Mouse (Mus musculus) midbrain, postnatal 0 days (tissue): ENCODE data around the gene Nr6a1. TPM values are rescaled to one million over a fixed set of nuclear protein-coding genes. Genes with fewer than 3 reads are reported as not detected.
A peak's percentile ranks its signal among the peaks of the same experiment; 100 is the strongest.

Source experiments
- ATAC-seq: fragments of 200-750 bp; cut with Nextera tagmentation; 2 replicates; pipeline ENCODE4 v1.8.0; 2017; ENCODE audit warnings: moderate number of reproducible peaks, mild to moderate bottlenecking, moderate TSS enrichment, moderate library complexity; ENCODE audit not compliant: low FRiP score
- DNase-seq: peaks from one replicate; pipeline ENCODE4 v3.0.0-alpha.2; 2015; ENCODE audit warnings: low spot score
- H3K27ac ChIP-seq: fragments of 300-500 bp; sonication (generic); 2 replicates; pipeline ENCODE4 v1.5.1; 2014; ENCODE audit warnings: low read depth, mild to moderate bottlenecking, low read length, mixed read lengths
- H3K27me3 ChIP-seq: fragments of 300-500 bp; sonication (generic); 2 replicates; pipeline ENCODE4 v1.6.1; 2014; ENCODE audit warnings: low read length, control low read depth, mixed read lengths; ENCODE audit not compliant: insufficient read depth
- H3K36me3 ChIP-seq: fragments of 300-500 bp; sonication (generic); 2 replicates; pipeline ENCODE4 v1.6.1; 2014; ENCODE audit warnings: low read length, control low read depth, mixed read lengths; ENCODE audit not compliant: insufficient read depth
- H3K4me1 ChIP-seq: fragments of 300-500 bp; sonication (generic); 2 replicates; pipeline ENCODE4 v1.6.1; 2014; ENCODE audit warnings: mild to moderate bottlenecking, control low read depth, antibody characterized with exemption, low read length, mixed read lengths; ENCODE audit not compliant: insufficient read depth
- H3K4me2 ChIP-seq: fragments of 300-500 bp; sonication (generic); 2 replicates; pipeline ENCODE4 v1.6.1; 2014; ENCODE audit warnings: low read depth, mild to moderate bottlenecking, low read length, mixed read lengths; ENCODE audit not compliant: poor library complexity, severe bottlenecking
- H3K4me3 ChIP-seq: fragments of 300-500 bp; sonication (generic); 2 replicates; pipeline ENCODE4 v1.5.1; 2014; ENCODE audit warnings: low read depth, mild to moderate bottlenecking, low read length, moderate library complexity
- H3K9ac ChIP-seq: fragments of 300-500 bp; sonication (generic); replicated peaks from 2 replicates; pipeline ENCODE4 v1.6.1; 2014; ENCODE audit warnings: mild to moderate bottlenecking, low read length, moderate library complexity, mixed read lengths; ENCODE audit not compliant: poor library complexity, severe bottlenecking
- H3K9me3 ChIP-seq: fragments of 300-500 bp; sonication (generic); 2 replicates; pipeline ENCODE4 v1.6.1; 2016; ENCODE audit warnings: low read length, control low read depth
- CTCF ChIP-seq: IDR thresholded peaks from 2 replicates; pipeline ENCODE4 v1.5.1; 2016; ENCODE audit warnings: antibody characterized with exemption, mild to moderate bottlenecking
- WGBS: fragments of 180-500 bp; shearing (Covaris S2); extraction: QIAGEN DNeasy Blood & Tissue Kit; methylation state at CpG from one replicate; pipeline ENCODE4 v1.1.7; 2014; 5-methylcytosine and 5-hydroxymethylcytosine counted together
- polyA plus RNA-seq: library from polyadenylated mRNA; unstranded; fragments of >200 nt; fragmentation: Nextera tagmentation; extraction: Ambion mirVana; gene quantifications from 2 replicates; pipeline ENCODE4 v1.2.1, GENCODE M21; 2015
- total RNA-seq: library from RNA; depleted of rRNA; stranded (reverse); fragments of >200 nt; gene quantifications from 2 replicates; pipeline ENCODE4 v1.2.3, GENCODE M21; 2014

Gene Nr6a1
- total and polyA plus RNA-seq, 2 experiments from 2014 or later = 0.93 to 4.9 TPM

DNA sequence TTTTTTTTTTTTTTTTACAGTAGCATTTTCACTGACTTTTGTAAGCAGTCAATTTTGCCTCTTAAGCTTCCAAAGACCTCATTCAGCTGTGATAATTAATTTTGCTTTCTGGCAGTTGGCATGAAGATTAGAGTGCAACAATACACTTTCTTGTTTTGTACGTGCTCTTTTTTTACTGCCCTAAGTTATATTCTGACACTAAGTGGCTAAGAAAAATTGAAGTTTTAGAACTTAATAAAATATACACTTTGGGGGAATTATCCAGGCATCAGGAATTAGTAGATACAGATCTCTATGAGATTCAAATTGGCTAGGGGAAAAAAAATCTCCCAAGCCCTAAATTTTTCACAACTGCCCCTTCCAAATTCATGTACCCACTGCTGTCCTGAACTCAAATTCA is 144.8 kb downstream of the Nr6a1 start:
- Histone ChIP-seq H3K4me1 (no peaks in the 10 kb centered on the region), H3K27ac (no peak overlapping the region), H3K4me3 (no peak overlapping the region), H3K9me3 (no peaks in the 10 kb centered on the region), H3K4me2 (no peak overlapping the region), H3K9ac (no peak overlapping the region), H3K36me3 (no peaks in the 10 kb centered on the region), H3K27me3 (no peaks in the 10 kb centered on the region)
- TF ChIP-seq CTCF = no peak
- WGBS = 19% methylated on average over 1 of the region's 1 CpGs
- no peak for ATAC-seq
- no peak for DNase-seq

DNA sequence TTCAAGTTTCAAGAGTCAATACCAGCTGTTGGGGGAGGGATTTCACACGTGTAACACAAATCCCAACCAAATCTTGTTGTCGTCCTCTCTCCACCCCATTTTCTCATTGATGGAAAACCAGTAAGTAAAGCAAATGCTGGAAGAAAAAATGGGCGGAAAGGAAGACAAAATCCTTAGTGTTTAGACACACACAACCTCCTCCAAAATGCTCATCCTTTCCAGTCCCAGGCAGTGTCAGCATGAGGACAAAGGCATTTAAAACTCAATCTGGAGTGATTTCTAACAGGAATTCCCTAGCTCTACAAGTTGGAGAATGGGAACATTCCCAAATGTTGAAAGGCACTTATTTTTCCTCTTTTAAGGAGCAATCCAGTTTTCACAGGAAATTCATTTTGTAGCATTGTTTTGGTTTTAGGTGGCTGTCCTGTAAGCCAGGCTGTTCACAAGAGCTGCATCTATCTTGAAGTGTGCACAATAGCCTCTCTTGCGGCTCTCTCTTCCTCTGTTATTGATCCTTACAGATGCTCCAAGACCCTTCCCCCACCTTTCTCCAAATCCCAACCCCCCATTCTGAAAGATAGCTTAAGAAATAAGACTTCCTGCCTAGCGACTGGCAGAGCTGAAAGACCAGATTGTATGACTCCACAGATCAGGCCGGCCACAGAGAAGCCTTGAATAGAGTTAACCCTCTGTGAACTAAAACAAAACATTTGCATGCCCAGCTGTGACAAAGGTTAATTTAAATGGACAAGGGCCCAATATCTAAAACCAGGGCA is 145.4 kb downstream of the Nr6a1 start:
- Histone ChIP-seq H3K27me3 (no peaks in the 10 kb centered on the region), H3K27ac (no peak overlapping the region), H3K4me1 (no peaks in the 10 kb centered on the region), H3K36me3 (no peaks in the 10 kb centered on the region), H3K9ac (no peak overlapping the region), H3K4me3 (no peak overlapping the region), H3K4me2 (no peak overlapping the region), H3K9me3 (no peaks in the 10 kb centered on the region)
- 8% methylated on average over 6 of the region's 6 CpGs for WGBS
- TF ChIP-seq CTCF = no peak
- DNase-seq = peak; percentile 51
- no peak for ATAC-seq

DNA sequence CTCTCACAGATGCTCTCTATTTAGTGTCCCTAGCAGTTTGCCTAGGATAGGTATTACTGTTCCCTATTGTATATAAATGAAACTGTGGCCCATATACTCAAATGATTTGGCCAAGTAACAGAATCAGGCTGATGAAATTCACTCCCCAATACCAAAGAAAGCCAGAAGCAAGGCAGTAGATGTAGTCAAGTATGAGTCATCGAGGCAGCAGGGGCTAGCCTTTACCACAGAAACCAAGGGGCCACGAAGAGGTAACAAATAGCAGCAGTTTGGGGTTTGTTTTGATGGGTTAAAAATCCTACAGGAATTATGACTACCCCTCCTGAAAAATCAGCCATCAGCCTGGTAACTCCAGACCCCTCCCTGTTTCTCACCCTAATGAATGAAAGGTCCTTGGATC is 147.5 kb downstream of the Nr6a1 start:
- ATAC-seq (no peak), DNase-seq (no peak)
- no peak for TF ChIP-seq CTCF
- H3K9ac ChIP-seq = no peak overlapping the region
- no peak overlapping the region for H3K4me3 ChIP-seq
- WGBS = 93% methylated on average over 2 of the region's 2 CpGs
- H3K9me3 ChIP-seq = no peaks in the 10 kb centered on the region
- H3K27me3 ChIP-seq = no peaks in the 10 kb centered on the region
- H3K27ac ChIP-seq = no peak overlapping the region
- no peaks in the 10 kb centered on the region for H3K4me1 ChIP-seq
- H3K4me2 ChIP-seq = no peak overlapping the region
- H3K36me3 ChIP-seq = no peaks in the 10 kb centered on the region

DNA sequence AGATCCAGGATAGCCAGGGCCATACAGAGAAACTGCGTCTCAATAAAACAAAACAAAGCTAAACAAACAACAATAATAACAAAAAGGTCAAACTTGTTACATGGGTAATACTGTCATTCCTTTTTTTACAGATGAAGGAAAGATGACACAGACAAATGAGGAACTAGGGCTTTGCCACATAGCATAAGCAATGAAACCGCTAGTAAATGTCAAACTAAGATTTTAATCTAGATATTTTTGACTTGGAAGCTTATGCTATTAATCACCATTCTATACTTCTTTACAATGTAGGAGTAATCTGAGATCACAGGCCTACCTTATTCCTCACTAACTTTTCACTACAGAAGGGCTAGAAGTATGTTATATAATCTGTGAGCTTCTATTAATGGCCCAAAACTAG is 150.2 kb downstream of the Nr6a1 start:
- WGBS = 95% methylated on average over 2 of the region's 2 CpGs

DNA sequence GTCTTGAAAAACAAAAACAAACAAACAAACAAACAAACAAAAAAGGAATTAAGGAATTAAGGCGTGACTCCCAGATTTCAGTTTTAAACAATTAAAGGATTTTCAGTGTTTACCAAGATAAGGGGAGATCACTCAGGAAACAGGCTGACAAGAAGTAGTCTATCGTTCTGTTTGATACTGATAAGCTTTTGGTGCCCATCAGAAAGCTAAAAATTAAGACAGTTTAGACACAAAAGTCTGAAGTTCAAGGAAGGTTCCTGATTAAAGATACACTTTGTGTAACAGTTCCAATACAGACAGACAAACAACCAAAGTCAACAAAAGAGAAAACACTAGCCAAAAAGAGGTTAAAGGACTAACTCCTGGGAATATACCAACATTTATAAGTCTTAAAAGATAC is 152.6 kb downstream of the Nr6a1 start:
- ATAC-seq (no peak), DNase-seq (no peak)
- no peak overlapping the region for H3K27ac ChIP-seq
- H3K36me3 ChIP-seq = no peaks in the 10 kb centered on the region
- no peak overlapping the region for H3K4me3 ChIP-seq
- no peak for TF ChIP-seq CTCF
- H3K4me2 ChIP-seq = no peak overlapping the region
- no peaks in the 10 kb centered on the region for H3K27me3 ChIP-seq
- 94% methylated on average over 2 of the region's 2 CpGs for WGBS
- H3K9me3 ChIP-seq = no peaks in the 10 kb centered on the region
- H3K9ac ChIP-seq = no peak overlapping the region
- H3K4me1 ChIP-seq = no peaks in the 10 kb centered on the region

More for the DNA sequence above, 150.2 kb downstream of the Nr6a1 start:
- no peak overlapping the region for H3K27ac ChIP-seq
- TF ChIP-seq CTCF = no peak
- ATAC-seq = no peak
- no peak overlapping the region for H3K4me3 ChIP-seq
- no peak overlapping the region for H3K9ac ChIP-seq
- no peaks in the 10 kb centered on the region for H3K4me1 ChIP-seq
- H3K4me2 ChIP-seq = no peak overlapping the region
- no peaks in the 10 kb centered on the region for H3K36me3 ChIP-seq
- no peaks in the 10 kb centered on the region for H3K27me3 ChIP-seq
- H3K9me3 ChIP-seq = no peaks in the 10 kb centered on the region
- DNase-seq = no peak

DNA sequence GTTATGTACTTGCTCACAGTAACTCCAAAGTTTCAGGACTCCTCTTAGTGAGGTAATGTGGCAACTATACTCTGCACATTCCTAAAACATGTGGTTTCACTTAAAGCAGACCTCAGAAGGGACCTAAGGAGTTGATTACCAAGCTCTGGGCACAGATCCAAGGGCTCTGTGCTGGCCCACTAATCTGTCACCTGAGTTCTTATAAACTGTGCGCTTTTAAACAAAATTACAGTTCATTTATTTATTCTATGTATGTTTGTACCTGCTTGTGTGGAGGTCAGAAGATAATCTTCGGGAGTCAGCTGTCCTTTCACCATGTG is 156.1 kb downstream of the Nr6a1 start:
- Histone ChIP-seq H3K9me3 (no peaks in the 10 kb centered on the region), H3K4me1 (no peaks in the 10 kb centered on the region), H3K4me3 (no peak overlapping the region), H3K4me2 (no peak overlapping the region), H3K9ac (no peak overlapping the region), H3K27me3 (no peaks in the 10 kb centered on the region), H3K27ac (no peak overlapping the region), H3K36me3 (no peaks in the 10 kb centered on the region)
- DNase-seq = no peak
- no peak for ATAC-seq
- 84% methylated on average over 2 of the region's 2 CpGs for WGBS
- no peak for TF ChIP-seq CTCF
